Mouse (Mus musculus) heart, embryonic 14.5 days (tissue): ENCODE measurements around the gene Mmd. TPM values are rescaled to one million over a fixed set of nuclear protein-coding genes. Genes with fewer than 3 reads are reported as not detected.

Experiments
- ATAC-seq: fragments of 200-750 bp; cut with Nextera tagmentation; 2 replicates; pipeline ENCODE4 v1.8.0; 2017; ENCODE audit warnings: low read depth, moderate TSS enrichment; ENCODE audit not compliant: insufficient number of reproducible peaks, insufficient read depth, low FRiP score
- H3K27ac ChIP-seq, 2 experiments: fragments of 200-500 bp in 1 of 2; fragments of 300-500 bp in 1 of 2; sonication (generic) in 1 of 2; replicated peaks in 1 of 2; 2 replicates each; pipeline ENCODE4 v1.5.1; 2012 to 2014; ENCODE audit warnings: low read depth in 2 of 2, low read length in 2 of 2, control low read depth in 1 of 2, mild to moderate bottlenecking in 1 of 2, mixed read lengths in 1 of 2; ENCODE audit not compliant: control insufficient read depth in 1 of 2, insufficient read depth in 1 of 2
- H3K27me3 ChIP-seq: fragments of 300-500 bp; sonication (generic); 2 replicates; pipeline ENCODE4 v1.6.1; 2014; ENCODE audit warnings: mild to moderate bottlenecking, low read length, control low read depth; ENCODE audit not compliant: control insufficient read depth, insufficient read depth
- H3K36me3 ChIP-seq: fragments of 300-500 bp; sonication (generic); 2 replicates; pipeline ENCODE4 v1.6.1; 2014; ENCODE audit warnings: mild to moderate bottlenecking, control low read depth, low read length, mixed read lengths; ENCODE audit not compliant: control insufficient read depth, insufficient read depth
- H3K4me1 ChIP-seq, 2 experiments: fragments of 200-500 bp in 1 of 2; fragments of 300-500 bp in 1 of 2; sonication (generic) in 1 of 2; 2 replicates each; pipeline ENCODE4 v1.6.1; 2012 to 2014; ENCODE audit warnings: low read length in 2 of 2, control low read depth in 1 of 2, mixed read lengths in 1 of 2; ENCODE audit not compliant: control insufficient read depth in 2 of 2, insufficient read depth in 2 of 2
- H3K4me2 ChIP-seq: fragments of 300-500 bp; sonication (generic); 2 replicates; pipeline ENCODE4 v1.6.1; 2014; ENCODE audit warnings: mild to moderate bottlenecking, low read length
- H3K4me3 ChIP-seq, 2 experiments: fragments of 200-500 bp in 1 of 2; fragments of 300-500 bp in 1 of 2; sonication (generic) in 1 of 2; 2 replicates each; pipeline ENCODE4 v1.5.1; 2012 to 2014; ENCODE audit warnings: low read length in 2 of 2, mild to moderate bottlenecking in 2 of 2, control low read depth in 1 of 2, low read depth in 1 of 2, moderate library complexity in 1 of 2; ENCODE audit not compliant: control insufficient read depth in 1 of 2, insufficient read depth in 1 of 2
- H3K9ac ChIP-seq: fragments of 300-500 bp; sonication (generic); 2 replicates; pipeline ENCODE4 v1.6.1; 2014; ENCODE audit warnings: mild to moderate bottlenecking, low read length
- H3K9me3 ChIP-seq: fragments of 300-500 bp; sonication (generic); 2 replicates; pipeline ENCODE4 v1.6.1; 2016; ENCODE audit warnings: low read length, control low read depth; ENCODE audit not compliant: control insufficient read depth
- WGBS: fragments of 180-500 bp; shearing (Covaris S2); extraction: QIAGEN DNeasy Blood & Tissue Kit; methylation state at CpG from one replicate; pipeline ENCODE4 v1.1.7; 2014; 5-methylcytosine and 5-hydroxymethylcytosine counted together
- polyA plus RNA-seq: library from polyadenylated mRNA; unstranded; fragments of >200 nt; fragmentation: Nextera tagmentation; extraction: Ambion mirVana; gene quantifications from 2 replicates; pipeline ENCODE4 v1.2.1, GENCODE M21; 2014

Gene Mmd
- polyA plus RNA-seq, 1 experiment from 2014 or later, result 68.8 TPM

GRCm38 (mm10) chr11:90240652-90241330, 8.5 kb upstream of the Mmd start:
- WGBS, result 24% methylated on average over 6 of the region's 6 CpGs
- H3K27me3 ChIP-seq, result no peaks in the 10 kb centered on the region
- no peak overlapping the region for H3K4me2 ChIP-seq
- peaks cover 0 to 12% of the 10 kb centered on the region in 2 experiments; a peak in 1 of 4 replicates for H3K4me1 ChIP-seq
- no peak overlapping the region for H3K27ac ChIP-seq
- no peak overlapping the region for H3K4me3 ChIP-seq
- no peak for ATAC-seq
- no peaks in the 10 kb centered on the region for H3K9me3 ChIP-seq
- H3K9ac ChIP-seq, result no peak overlapping the region
- no peaks in the 10 kb centered on the region for H3K36me3 ChIP-seq

- no peak for ATAC-seq
- no peaks in the 10 kb centered on the region for H3K27me3 ChIP-seq
- H3K9ac ChIP-seq, result no peak overlapping the region
- peaks cover 0 to 12% of the 10 kb centered on the region in 2 experiments; a peak in 1 of 4 replicates for H3K4me1 ChIP-seq
- no peak overlapping the region for H3K4me2 ChIP-seq
- no peak overlapping the region for H3K4me3 ChIP-seq
- H3K9me3 ChIP-seq, result no peaks in the 10 kb centered on the region
- no peak overlapping the region for H3K27ac ChIP-seq
- H3K36me3 ChIP-seq, result no peaks in the 10 kb centered on the region
- 46% methylated on average over 2 of the region's 2 CpGs for WGBS
These were observed 7.4 kb upstream of the Mmd start for GRCm38 (mm10) chr11:90241874-90242273.

DNA sequence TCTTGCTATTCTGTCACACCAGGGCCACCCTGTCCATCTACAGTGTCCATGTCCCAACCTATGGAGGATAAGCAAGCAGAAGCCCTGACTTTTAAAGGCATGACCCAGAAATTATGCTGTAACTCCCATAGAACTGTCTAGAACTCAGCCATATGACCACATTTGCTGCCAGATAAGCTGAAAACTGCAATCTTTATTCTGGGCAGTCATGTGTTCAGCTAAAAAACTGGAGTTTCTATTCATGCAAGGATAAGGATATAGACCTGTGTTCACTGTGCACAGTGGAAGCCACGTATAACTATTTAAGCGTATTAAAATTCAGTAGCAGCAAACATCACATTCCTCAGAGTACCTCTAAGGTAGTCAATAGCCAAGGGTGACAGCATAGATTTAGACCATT, 6.0 kb upstream of the Mmd start:
- H3K27me3 ChIP-seq, result no peaks in the 10 kb centered on the region
- H3K9me3 ChIP-seq, result no peaks in the 10 kb centered on the region
- no peak overlapping the region for H3K4me2 ChIP-seq
- 91% methylated on average over 2 of the region's 2 CpGs for WGBS
- no peak overlapping the region for H3K4me3 ChIP-seq
- H3K36me3 ChIP-seq, result no peaks in the 10 kb centered on the region
- H3K9ac ChIP-seq, result no peak overlapping the region
- no peak for ATAC-seq
- peaks cover 0 to 12% of the 10 kb centered on the region in 2 experiments; a peak in 1 of 4 replicates for H3K4me1 ChIP-seq
- H3K27ac ChIP-seq, result no peak overlapping the region

DNA sequence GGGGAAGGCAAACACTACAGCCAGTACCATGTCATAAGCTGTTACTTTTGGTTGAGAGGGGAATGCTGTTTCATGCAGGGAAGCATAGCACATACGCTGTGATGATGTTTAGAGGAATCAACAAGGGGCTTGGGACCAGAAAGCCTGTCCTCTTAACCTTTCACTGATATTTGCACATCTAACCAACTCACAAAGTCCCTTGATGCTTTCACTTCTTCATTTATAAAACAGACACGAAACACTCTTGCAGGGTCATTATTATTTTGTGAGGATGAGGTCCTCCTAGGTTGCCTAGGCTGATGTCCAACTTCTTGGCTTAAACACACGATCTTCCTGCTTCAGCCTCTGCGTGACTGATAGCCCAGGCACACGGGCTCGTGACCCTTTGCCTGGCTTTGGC, 3.6 kb upstream of the Mmd start:
- no peaks in the 10 kb centered on the region for H3K36me3 ChIP-seq
- no peak overlapping the region for H3K9ac ChIP-seq
- H3K9me3 ChIP-seq, result no peaks in the 10 kb centered on the region
- no peak overlapping the region for H3K27ac ChIP-seq
- ATAC-seq, result no peak
- H3K4me3 ChIP-seq, result no peak overlapping the region
- WGBS, result 76% methylated on average over 6 of the region's 6 CpGs
- no peak overlapping the region for H3K4me2 ChIP-seq
- no peaks in the 10 kb centered on the region for H3K27me3 ChIP-seq
- peaks cover 2 to 9% of the 10 kb centered on the region in 2 experiments for H3K4me1 ChIP-seq

- 82% methylated on average over 4 of the region's 4 CpGs for WGBS
- no peak overlapping the region for H3K27ac ChIP-seq
- no peak for ATAC-seq
These were observed 2.6 kb upstream of the Mmd start for GRCm38 (mm10) chr11:90246676-90247075.

GRCm38 (mm10) chr11:90247793-90248192, 1.5 kb upstream of the Mmd start:
- no peaks in the 10 kb centered on the region for H3K27me3 ChIP-seq
- H3K36me3 ChIP-seq, result no peaks in the 10 kb centered on the region
- H3K9me3 ChIP-seq, result no peaks in the 10 kb centered on the region
- ATAC-seq, result no peak
- 49% methylated on average over 4 of the region's 4 CpGs for WGBS
- H3K4me1 ChIP-seq, result peaks cover 8 to 15% of the 10 kb centered on the region in 2 experiments
- H3K4me2 ChIP-seq, result no peak overlapping the region
- no peak overlapping the region for H3K9ac ChIP-seq
- no peak overlapping the region for H3K27ac ChIP-seq
- H3K4me3 ChIP-seq, result no peak overlapping the region

More at GRCm38 (mm10) chr11:90246676-90247075, 2.6 kb upstream of the Mmd start:
- no peaks in the 10 kb centered on the region for H3K9me3 ChIP-seq
- H3K4me1 ChIP-seq, result peaks cover 2 to 4% of the 10 kb centered on the region in 2 experiments; a peak in 3 of 4 replicates
- no peak overlapping the region for H3K9ac ChIP-seq
- no peak overlapping the region for H3K4me2 ChIP-seq
- no peaks in the 10 kb centered on the region for H3K36me3 ChIP-seq
- H3K4me3 ChIP-seq, result no peak overlapping the region
- no peaks in the 10 kb centered on the region for H3K27me3 ChIP-seq

DNA sequence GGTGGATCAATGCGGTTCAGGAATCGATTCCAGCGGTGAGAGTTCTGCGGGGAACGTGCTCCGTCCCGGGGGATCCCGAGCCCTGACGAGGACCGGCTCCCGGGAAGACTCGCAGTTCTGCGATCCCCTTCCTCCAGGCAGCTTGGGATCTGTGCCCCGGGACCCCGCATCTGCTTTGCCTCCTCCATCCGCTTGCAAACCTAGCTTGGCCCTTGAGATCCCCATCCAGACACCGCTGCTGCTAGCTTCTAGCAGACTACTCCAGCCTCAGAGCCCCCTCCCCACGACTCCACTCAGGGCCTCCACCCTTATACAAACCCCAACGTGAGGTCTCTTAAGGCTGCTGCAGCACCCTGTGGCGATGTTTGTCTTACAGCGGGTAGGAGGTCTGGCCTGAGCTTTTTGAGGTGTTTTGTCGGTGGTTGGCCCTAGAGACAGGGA, 465 bp downstream of the Mmd start:
- 1% methylated on average over 16 of the region's 22 CpGs for WGBS
- H3K27ac ChIP-seq, result peak overlapping the region; percentile 88 to 93
- ATAC-seq, result peak; percentile 1; the same call in 1 of the 2 replicates
- H3K9me3 ChIP-seq, result no peaks in the 10 kb centered on the region
- no peaks in the 10 kb centered on the region for H3K27me3 ChIP-seq
- peaks cover 10 to 35% of the 10 kb centered on the region in 2 experiments for H3K4me1 ChIP-seq
- H3K4me3 ChIP-seq, result peak overlapping the region; percentile 92 to 96
- H3K36me3 ChIP-seq, result no peaks in the 10 kb centered on the region
- H3K4me2 ChIP-seq, result peak overlapping the region; percentile 78
- peak overlapping the region; percentile 98 for H3K9ac ChIP-seq
